Mouse (Mus musculus) central nervous system, embryonic 18 days (tissue): ENCODE data around the gene A430089I19Rik. TPM values are rescaled to one million over a fixed set of nuclear protein-coding genes. Genes with fewer than 3 reads are reported as not detected.

Experiments used
- polyA plus RNA-seq: library from polyadenylated mRNA; depleted of rRNA; stranded (reverse); fragments of >200 nt; gene quantifications from 2 replicates; pipeline ENCODE4 v1.2.3, GENCODE M21; 2012; rRNA removed

The A430089I19Rik gene
- not detected in 2 replicates for polyA plus RNA-seq

GRCm38 (mm10) chr5:94306696-94307095 is at the start of gene A430089I19Rik:
Gene A430089I19Rik (minus strand): TSS chr5:94306796.

GRCm38 (mm10) chr5:94339449-94339848 is 32.9 kb upstream of the A430089I19Rik start, which contains the start of gene AA792892:
Gene AA792892 (plus strand): TSS chr5:94339749.

GRCm38 (mm10) chr5:94314135-94314534 is 7.5 kb upstream of the A430089I19Rik start, which contains the start of gene Gm6502:
Gene Gm6502 (plus strand): TSS chr5:94314435.

Other genes with a start within 250 kb of the A430089I19Rik start
- not detected in 2 replicates for gene BC061212, start 236.3 kb downstream of the A430089I19Rik start, polyA plus RNA-seq
- not detected in 2 replicates for gene Gm6351, start 230.4 kb downstream of the A430089I19Rik start, polyA plus RNA-seq
- not detected in 2 replicates for gene Gm3106, start 88.8 kb downstream of the A430089I19Rik start, polyA plus RNA-seq
- not detected in 2 replicates for gene Gm6502, start 7.6 kb upstream of the A430089I19Rik start, polyA plus RNA-seq
- not detected in 2 replicates for gene AA792892, start 33.0 kb upstream of the A430089I19Rik start, polyA plus RNA-seq
- not detected in 2 replicates for gene Gm7682, start 139.0 kb upstream of the A430089I19Rik start, polyA plus RNA-seq
- gene Gm3139, start 219.5 kb upstream of the A430089I19Rik start, polyA plus RNA-seq, result not detected in 2 replicates